Mouse (Mus musculus): ENCODE results near the gene Cux2. TPM values are rescaled to one million over a fixed set of nuclear protein-coding genes. Genes with fewer than 3 reads are reported as not detected.

Cux2 gene
- polyA plus RNA-seq, 1 experiment from 2014 or later: 3.6 TPM

DNA sequence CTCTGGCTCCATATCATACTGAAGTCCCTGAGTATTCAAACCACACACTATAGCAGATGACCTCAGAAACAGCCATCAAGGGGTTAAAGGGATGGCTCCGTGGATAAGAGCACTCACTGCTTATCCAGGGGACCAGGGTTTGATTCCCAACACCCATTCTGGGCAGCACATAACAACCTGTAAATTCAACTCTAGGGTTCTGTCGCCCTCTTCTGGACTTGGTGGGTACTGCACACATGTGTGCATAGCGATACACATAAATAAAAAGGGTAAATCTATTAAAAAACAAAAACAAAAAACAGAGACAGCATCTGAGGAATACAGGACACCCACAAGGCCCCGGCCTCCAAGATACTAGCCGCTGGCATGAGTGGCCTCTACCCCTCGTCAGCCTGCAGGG is 7.7 kb upstream of the Cux2 start:
- no peak overlapping the region for H3K4me3 ChIP-seq
- H3K9ac ChIP-seq: no peak overlapping the region
- WGBS: 64% methylated on average over 6 of the region's 6 CpGs
- H3K9me3 ChIP-seq: no peaks in the 10 kb centered on the region
- peaks cover 15% of the 10 kb centered on the region for H3K4me1 ChIP-seq
- no peak for ATAC-seq (ENCODE audit: borderline replicate concordance, extremely low read depth, low FRiP score, low TSS enrichment)
- no peak overlapping the region for H3K4me2 ChIP-seq
- peaks cover 25% of the 10 kb centered on the region for H3K27me3 ChIP-seq
- H3K36me3 ChIP-seq: no peaks in the 10 kb centered on the region
- H3K27ac ChIP-seq: no peak overlapping the region

DNA sequence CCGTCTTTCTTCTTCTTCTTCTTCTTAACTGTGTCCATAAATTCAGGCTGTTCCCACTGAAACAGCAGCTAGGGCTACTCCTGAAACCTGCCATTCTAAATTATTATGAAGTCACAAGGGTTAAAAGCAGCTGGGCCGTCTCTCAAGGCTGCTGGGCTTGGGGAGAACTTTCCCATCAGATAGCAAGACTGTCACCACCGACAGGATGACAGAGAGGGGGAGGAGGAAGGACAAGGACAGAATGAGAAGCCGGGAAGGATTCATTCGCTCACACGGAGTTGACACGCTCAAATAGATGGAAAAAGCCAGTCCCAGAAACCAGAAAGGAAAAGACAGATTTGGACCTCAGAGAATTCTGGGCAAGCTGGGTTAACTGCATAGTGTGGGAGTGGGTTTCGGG is 6.7 kb upstream of the Cux2 start:
- Histone ChIP-seq H3K9me3 (no peaks in the 10 kb centered on the region), H3K4me2 (no peak overlapping the region), H3K27me3 (peaks cover 32% of the 10 kb centered on the region), H3K27ac (no peak overlapping the region), H3K36me3 (no peaks in the 10 kb centered on the region), H3K9ac (no peak overlapping the region), H3K4me3 (no peak overlapping the region), H3K4me1 (peaks cover 11% of the 10 kb centered on the region)
- 52% methylated on average over 8 of the region's 8 CpGs for WGBS
- no peak for ATAC-seq (ENCODE audit: borderline replicate concordance, extremely low read depth, low FRiP score, low TSS enrichment)

DNA sequence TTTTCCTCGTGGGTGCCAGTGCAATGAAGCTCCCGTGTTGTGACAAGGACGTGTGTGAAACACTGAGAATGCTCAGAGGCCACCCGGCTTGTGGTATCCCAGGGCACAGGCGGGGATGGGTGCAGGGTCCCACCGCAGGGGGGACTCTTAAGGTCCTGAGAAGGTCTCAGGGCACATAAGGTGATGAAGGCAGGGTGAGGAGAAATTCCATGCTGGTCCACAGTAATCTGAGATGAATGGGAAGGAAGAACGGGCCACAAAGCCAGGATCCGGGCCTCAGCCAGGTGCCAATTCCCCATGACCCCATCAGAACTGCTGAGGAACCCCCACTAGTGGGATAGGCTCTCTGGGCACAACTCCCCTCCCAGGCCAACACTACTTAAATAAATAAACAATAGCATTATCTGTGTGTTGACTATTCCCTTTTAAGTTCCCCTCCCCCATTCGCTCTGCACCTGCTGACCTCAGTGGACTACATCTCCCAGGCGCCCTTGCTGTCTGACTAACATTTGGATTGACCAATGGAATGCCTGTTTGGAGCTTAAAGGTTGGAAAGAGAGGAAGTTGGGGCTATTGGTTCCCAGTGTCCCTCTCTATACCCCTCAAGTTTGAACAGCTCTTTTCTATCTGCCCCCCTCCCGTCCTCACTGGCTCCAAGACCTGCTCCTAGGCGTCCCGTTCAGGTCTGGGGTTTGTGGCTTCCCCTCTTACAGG is 4.4 kb upstream of the Cux2 start:
- no peaks in the 10 kb centered on the region for H3K36me3 ChIP-seq
- no peak overlapping the region for H3K27ac ChIP-seq
- peaks cover 49% of the 10 kb centered on the region for H3K27me3 ChIP-seq
- H3K4me3 ChIP-seq: no peak overlapping the region
- H3K9me3 ChIP-seq: no peaks in the 10 kb centered on the region
- H3K4me1 ChIP-seq: peaks cover 6% of the 10 kb centered on the region
- ATAC-seq (ENCODE audit: borderline replicate concordance, extremely low read depth, low FRiP score, low TSS enrichment): no peak
- 34% methylated on average over 13 of the region's 13 CpGs for WGBS
- H3K4me2 ChIP-seq: peak overlapping the region; percentile 42
- H3K9ac ChIP-seq: no peak overlapping the region

DNA sequence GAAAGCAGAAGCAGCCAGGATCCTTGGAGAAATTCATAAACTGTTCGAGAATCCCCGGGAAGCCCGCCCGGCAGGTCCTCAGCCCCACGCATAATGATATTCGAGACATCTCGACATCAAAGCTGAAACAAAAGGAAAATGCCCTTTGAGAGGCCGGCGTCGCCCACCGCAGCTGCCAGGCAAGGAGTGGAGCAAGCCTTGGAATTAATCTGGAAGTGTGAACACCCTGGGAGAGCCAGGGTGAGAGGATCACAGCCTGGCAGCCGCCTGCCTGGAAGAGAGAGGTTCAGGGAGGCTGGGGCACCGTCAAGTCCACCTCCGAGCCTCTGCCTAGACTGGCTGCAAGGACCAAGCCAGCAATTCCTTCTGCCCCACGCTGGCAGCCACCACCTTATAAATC is 3.7 kb upstream of the Cux2 start:
- peaks cover 10% of the 10 kb centered on the region for H3K4me1 ChIP-seq
- no peak overlapping the region for H3K27ac ChIP-seq
- no peaks in the 10 kb centered on the region for H3K36me3 ChIP-seq
- no peak overlapping the region for H3K4me3 ChIP-seq
- no peak for ATAC-seq (ENCODE audit: borderline replicate concordance, extremely low read depth, low FRiP score, low TSS enrichment)
- no peak overlapping the region for H3K9ac ChIP-seq
- no peak overlapping the region for H3K4me2 ChIP-seq
- H3K9me3 ChIP-seq: no peaks in the 10 kb centered on the region
- peaks cover 56% of the 10 kb centered on the region for H3K27me3 ChIP-seq
- 9% methylated on average over 15 of the region's 15 CpGs for WGBS

DNA sequence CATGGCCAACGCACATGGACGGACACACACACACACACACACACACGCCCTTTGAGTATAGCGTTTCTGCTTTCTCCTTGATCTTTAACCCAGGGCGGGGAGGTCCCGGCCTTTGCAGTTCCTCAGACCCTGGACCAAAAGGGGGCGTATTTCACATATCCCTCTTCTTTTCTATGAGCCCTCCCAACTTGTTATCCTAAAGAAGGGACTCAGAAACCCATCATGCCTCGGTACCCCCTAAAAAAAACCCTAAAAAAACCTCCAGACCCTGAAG is 867 bp upstream of the Cux2 start:
- no peak for ATAC-seq (ENCODE audit: borderline replicate concordance, extremely low read depth, low FRiP score, low TSS enrichment)
- H3K9ac ChIP-seq: no peak overlapping the region
- no peaks in the 10 kb centered on the region for H3K36me3 ChIP-seq
- H3K4me1 ChIP-seq: peaks cover 16% of the 10 kb centered on the region
- 3% methylated on average over 8 of the region's 8 CpGs for WGBS
- peak overlapping the region; percentile 81 for H3K4me3 ChIP-seq
- no peak overlapping the region for H3K27ac ChIP-seq
- no peaks in the 10 kb centered on the region for H3K9me3 ChIP-seq
- H3K27me3 ChIP-seq: peaks cover 85% of the 10 kb centered on the region
- H3K4me2 ChIP-seq: peak overlapping the region; percentile 86

DNA sequence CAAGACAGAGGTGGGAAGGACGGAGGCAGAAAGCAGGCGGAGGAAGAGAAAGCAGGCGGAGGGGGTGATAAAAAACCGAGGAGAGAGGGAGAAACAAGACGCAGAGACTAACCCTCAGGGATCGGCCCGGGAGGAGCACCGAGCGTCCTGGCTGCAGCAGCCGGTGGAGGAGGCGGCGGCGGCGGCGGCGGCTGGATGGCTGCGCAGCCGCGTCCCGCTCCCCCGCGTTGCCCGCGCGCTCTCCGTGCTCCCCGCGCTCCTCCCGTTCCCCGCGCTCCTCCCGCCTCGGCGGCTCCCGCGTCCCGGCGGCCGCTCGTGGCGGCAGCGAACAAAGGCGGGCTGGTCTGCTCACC is 262 bp downstream of the Cux2 start:
- no peaks in the 10 kb centered on the region for H3K9me3 ChIP-seq
- peak overlapping the region; percentile 57; the same call in 1 of the 2 replicates for H3K27ac ChIP-seq
- H3K4me2 ChIP-seq: peak overlapping the region; percentile 86
- H3K4me3 ChIP-seq: peak overlapping the region; percentile 81
- no peaks in the 10 kb centered on the region for H3K36me3 ChIP-seq
- under 1% methylated on average over 39 of the region's 43 CpGs for whole genome bisulfite sequencing
- ATAC-seq (ENCODE audit: borderline replicate concordance, extremely low read depth, low FRiP score, low TSS enrichment): peak; percentile 13; the same call in 1 of the 2 replicates
- H3K9ac ChIP-seq: peak overlapping the region; percentile 63
- H3K27me3 ChIP-seq: peaks cover 89% of the 10 kb centered on the region
- peaks cover 16% of the 10 kb centered on the region for H3K4me1 ChIP-seq

DNA sequence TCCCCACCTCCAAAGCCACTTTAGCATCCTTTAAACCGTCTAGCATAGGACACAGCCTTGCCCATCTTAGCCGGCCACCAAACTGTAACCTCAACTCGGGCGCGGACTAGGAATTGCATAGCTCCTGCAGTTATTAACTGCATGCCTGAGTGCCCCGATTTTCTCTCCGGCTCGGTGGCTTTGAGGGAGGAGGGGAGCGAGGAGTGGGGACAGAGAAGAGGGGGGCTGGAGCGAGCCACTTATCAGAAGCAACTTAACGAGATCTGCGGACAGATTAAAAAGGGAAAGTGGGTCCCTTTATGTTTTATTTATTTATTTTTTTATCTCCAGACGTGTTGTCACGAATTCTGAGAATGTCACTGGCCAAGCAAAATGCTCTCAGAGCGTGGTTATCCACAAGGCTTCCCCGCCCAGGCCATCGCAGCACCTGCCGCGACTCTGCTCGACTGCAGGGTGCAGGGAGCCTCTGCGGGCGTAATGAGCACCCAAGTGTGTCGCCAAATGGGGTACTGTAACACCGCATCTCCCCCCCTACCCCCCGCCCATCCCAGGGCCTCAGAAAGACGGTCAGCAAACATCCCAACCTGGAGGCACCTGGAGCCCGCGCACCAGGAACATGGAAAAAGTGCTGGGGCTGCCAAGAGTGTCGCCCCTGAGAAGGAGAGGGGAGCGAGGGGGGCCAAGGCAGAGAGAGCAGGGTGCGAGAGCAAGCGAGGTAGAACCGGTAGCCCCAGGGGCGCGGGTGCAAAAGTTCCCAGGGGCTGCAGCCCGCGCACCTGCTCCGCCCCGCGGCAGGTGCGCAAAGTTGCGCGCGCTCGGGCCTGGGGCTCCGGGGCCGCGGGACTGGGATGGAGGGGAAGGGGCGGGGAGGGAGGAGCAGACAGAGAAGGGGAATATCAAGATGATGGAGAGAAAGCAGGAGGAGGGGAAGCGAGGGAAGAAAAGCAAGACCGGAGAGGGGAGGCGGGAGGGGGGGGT is 927 bp downstream of the Cux2 start:
- Histone ChIP-seq H3K4me2 (peak overlapping the region; percentile 86), H3K4me3 (peak overlapping the region; percentile 81), H3K27ac (no peak overlapping the region), H3K4me1 (peaks cover 16% of the 10 kb centered on the region), H3K36me3 (no peaks in the 10 kb centered on the region), H3K9me3 (no peaks in the 10 kb centered on the region), H3K27me3 (peaks cover 83% of the 10 kb centered on the region), H3K9ac (peak overlapping the region; percentile 63; the same call in 1 of the 2 replicates)
- under 1% methylated on average over 52 of the region's 52 CpGs for WGBS
- no peak for ATAC-seq (ENCODE audit: borderline replicate concordance, extremely low read depth, low FRiP score, low TSS enrichment)

DNA sequence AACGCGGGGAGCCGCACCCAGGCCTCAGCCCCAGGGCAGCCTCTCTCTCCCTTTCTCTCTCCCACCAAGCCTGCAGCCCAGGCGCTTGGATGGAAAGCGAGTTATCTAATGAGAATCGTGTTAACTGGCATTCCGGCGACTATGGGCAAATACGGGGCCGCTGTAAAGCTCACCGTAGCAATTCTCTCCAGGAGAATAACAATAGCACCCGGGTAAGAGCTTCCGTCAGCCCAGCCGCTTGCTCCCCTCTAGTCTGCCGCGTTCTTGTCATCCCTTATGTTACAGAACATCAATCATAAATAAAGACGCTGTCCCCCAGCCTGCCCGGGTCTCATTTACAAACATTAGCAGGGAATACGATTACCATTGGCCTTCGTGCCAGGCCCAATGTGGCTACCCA is 1.6 kb downstream of the Cux2 start:
- Histone ChIP-seq H3K27ac (no peak overlapping the region), H3K4me3 (peak overlapping the region; percentile 81), H3K4me1 (peaks cover 16% of the 10 kb centered on the region), H3K27me3 (peaks cover 76% of the 10 kb centered on the region), H3K4me2 (peak overlapping the region; percentile 86), H3K9ac (no peak overlapping the region), H3K9me3 (no peaks in the 10 kb centered on the region), H3K36me3 (no peaks in the 10 kb centered on the region)
- 1% methylated on average over 20 of the region's 20 CpGs for WGBS
- ATAC-seq (ENCODE audit: borderline replicate concordance, extremely low read depth, low FRiP score, low TSS enrichment): no peak

DNA sequence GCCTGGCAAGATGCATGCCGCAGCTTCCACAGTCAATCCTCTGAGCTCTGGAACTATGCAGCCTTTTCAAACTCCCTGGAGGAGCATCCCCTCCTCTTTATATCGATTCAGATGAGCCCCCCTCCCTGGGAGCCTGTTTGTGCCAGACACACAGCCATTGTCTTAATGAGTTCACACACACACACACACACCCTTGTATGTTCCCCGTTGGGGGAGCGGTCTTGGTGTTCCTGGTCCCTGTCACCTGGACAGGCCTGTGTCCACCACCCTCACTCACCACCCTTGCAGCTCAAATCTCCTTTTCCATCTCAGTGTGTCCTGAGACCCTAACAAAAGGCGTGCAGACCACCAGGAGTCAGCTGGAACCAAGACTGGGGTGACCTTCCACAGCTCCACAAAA is 2.1 kb downstream of the Cux2 start:
- Histone ChIP-seq H3K27ac (no peak overlapping the region), H3K9me3 (no peaks in the 10 kb centered on the region), H3K4me2 (peak overlapping the region; percentile 86; the same call in 1 of the 2 replicates), H3K9ac (no peak overlapping the region), H3K36me3 (no peaks in the 10 kb centered on the region), H3K4me1 (peaks cover 16% of the 10 kb centered on the region), H3K27me3 (peaks cover 71% of the 10 kb centered on the region), H3K4me3 (no peak overlapping the region)
- WGBS: 47% methylated on average over 5 of the region's 5 CpGs
- no peak for ATAC-seq (ENCODE audit: borderline replicate concordance, extremely low read depth, low FRiP score, low TSS enrichment)

DNA sequence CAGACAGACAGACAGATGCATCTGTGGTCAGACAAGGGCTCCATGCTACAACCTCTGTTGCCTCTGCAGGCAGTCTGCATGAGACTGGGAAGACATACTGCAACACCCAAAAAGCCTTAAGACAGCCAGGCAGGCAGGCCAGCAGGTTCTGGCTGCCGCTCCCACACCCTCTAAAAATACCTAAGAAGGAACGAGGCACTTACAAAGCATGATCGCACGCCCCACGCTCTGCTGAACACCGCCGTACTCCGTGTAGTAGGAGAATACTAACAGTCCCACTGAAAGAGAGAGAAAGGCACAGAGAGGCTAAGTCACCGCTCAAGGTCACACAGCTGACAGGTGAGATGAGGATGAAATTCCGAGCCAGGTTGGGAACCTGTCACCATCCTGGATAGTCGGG is 6.3 kb downstream of the Cux2 start:
- H3K4me1 ChIP-seq: peaks cover 6% of the 10 kb centered on the region; the same call in 1 of the 2 replicates
- no peak overlapping the region for H3K9ac ChIP-seq
- no peaks in the 10 kb centered on the region for H3K36me3 ChIP-seq
- 83% methylated on average over 11 of the region's 11 CpGs for WGBS
- H3K27me3 ChIP-seq: peaks cover 35% of the 10 kb centered on the region
- no peak overlapping the region for H3K4me2 ChIP-seq
- ATAC-seq (ENCODE audit: borderline replicate concordance, extremely low read depth, low FRiP score, low TSS enrichment): no peak
- H3K27ac ChIP-seq: no peak overlapping the region
- no peaks in the 10 kb centered on the region for H3K9me3 ChIP-seq
- no peak overlapping the region for H3K4me3 ChIP-seq

DNA sequence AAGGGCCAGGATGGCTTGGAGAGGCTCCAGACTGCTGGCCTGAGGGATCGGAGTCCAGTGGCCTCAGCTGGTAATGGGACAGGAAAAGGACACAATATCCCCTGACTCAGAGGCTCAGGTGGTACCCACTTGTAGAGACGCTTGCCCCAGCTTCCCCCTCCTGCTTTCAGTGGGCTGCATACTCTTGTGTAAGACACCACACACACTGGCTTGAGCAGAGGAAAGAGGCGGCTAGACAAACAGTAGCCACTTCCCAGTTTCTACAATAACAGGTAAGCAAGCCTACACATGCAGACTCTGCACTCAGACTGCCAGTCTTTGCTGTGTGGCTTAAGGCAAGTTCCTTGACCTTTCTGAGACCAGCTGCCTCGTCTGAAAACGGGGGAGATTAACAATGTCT is 14.6 kb downstream of the Cux2 start:
- H3K36me3 ChIP-seq: no peaks in the 10 kb centered on the region
- WGBS: 57% methylated on average over 5 of the region's 5 CpGs
- no peak overlapping the region for H3K9ac ChIP-seq
- no peaks in the 10 kb centered on the region for H3K9me3 ChIP-seq
- H3K4me1 ChIP-seq: 0 out of 2 replicates have a peak, but pooled peaks cover 7% of the 10 kb centered on the region
- peaks cover 4% of the 10 kb centered on the region; the same call in 1 of the 2 replicates for H3K27me3 ChIP-seq
- no peak overlapping the region for H3K4me3 ChIP-seq
- H3K4me2 ChIP-seq: no peak overlapping the region
- no peak for ATAC-seq (ENCODE audit: borderline replicate concordance, extremely low read depth, low FRiP score, low TSS enrichment)
- H3K27ac ChIP-seq: no peak overlapping the region

DNA sequence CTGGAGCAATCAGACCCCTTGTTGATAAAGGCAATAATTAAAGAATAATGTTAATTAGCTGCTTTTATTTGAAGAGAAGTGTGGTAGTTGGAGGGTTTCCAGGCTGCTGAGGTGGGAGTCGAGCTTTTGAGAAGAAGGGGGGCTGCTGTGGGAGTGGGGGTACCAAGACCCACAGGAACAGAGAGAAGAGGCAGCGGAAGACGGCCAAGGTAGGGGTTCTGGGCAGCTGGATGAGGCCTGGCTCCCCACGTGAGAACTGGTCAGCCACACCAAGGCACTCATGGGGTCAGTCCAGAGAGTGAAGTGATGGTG is 16.8 kb downstream of the Cux2 start:
- H3K9me3 ChIP-seq: no peaks in the 10 kb centered on the region
- no peak overlapping the region for H3K27ac ChIP-seq
- WGBS: 55% methylated on average over 4 of the region's 4 CpGs
- no peak overlapping the region for H3K4me3 ChIP-seq
- 0 out of 2 replicates have a peak, but pooled peaks cover 7% of the 10 kb centered on the region for H3K4me1 ChIP-seq
- H3K4me2 ChIP-seq: no peak overlapping the region
- H3K36me3 ChIP-seq: no peaks in the 10 kb centered on the region
- no peak overlapping the region for H3K9ac ChIP-seq
- H3K27me3 ChIP-seq: peaks cover 4% of the 10 kb centered on the region; the same call in 1 of the 2 replicates
- ATAC-seq (ENCODE audit: borderline replicate concordance, extremely low read depth, low FRiP score, low TSS enrichment): no peak

All from lung, embryonic 15.5 days (tissue).